Mouse (Mus musculus) gonadal fat pad, adult 2 months (tissue): Measurements from ENCODE around the gene Slc4a4. TPM values are rescaled to one million over a fixed set of nuclear protein-coding genes. Genes with fewer than 3 reads are reported as not detected.

ENCODE experiments used
- DNase-seq: peaks from one replicate; pipeline ENCODE4 v3.0.0-alpha.2; 2012; ENCODE audit warnings: low read depth
- polyA plus RNA-seq: library from polyadenylated mRNA; depleted of rRNA; stranded (reverse); fragments of >200 nt; gene quantifications from 2 replicates; pipeline ENCODE4 v1.2.3, GENCODE M21; 2012

Slc4a4 gene
- polyA plus RNA-seq, 1 experiment = 6.1 TPM

- no peak for DNase-seq
These were observed 30.6 kb downstream of the Slc4a4 start for GRCm38 (mm10) chr5:88917221-88917620.

GRCm38 (mm10) chr5:88917630-88918029 is 31.0 kb downstream of the Slc4a4 start:
- DNase-seq = no peak

- DNase-seq = no peak
These were observed 31.9 kb downstream of the Slc4a4 start for GRCm38 (mm10) chr5:88918538-88918937.

- DNase-seq = no peak
These were observed 39.0 kb downstream of the Slc4a4 start for GRCm38 (mm10) chr5:88925576-88925975.

- no peak for DNase-seq
These were observed 41.7 kb downstream of the Slc4a4 start for GRCm38 (mm10) chr5:88928201-88928916.

GRCm38 (mm10) chr5:88929392-88930094 is 42.9 kb downstream of the Slc4a4 start:
- no peak for DNase-seq

- DNase-seq = no peak
These were observed 43.5 kb downstream of the Slc4a4 start for GRCm38 (mm10) chr5:88930129-88930528.

- DNase-seq = no peak
These were observed 44.0 kb downstream of the Slc4a4 start for GRCm38 (mm10) chr5:88930611-88931010.

- DNase-seq = no peak
These were observed 44.6 kb downstream of the Slc4a4 start for GRCm38 (mm10) chr5:88931176-88931575.

- DNase-seq = no peak
These were observed 46.8 kb downstream of the Slc4a4 start for GRCm38 (mm10) chr5:88933454-88933853.

- DNase-seq = no peak
These were observed 47.3 kb downstream of the Slc4a4 start for GRCm38 (mm10) chr5:88933946-88934345.

- DNase-seq = no peak
These were observed 51.6 kb downstream of the Slc4a4 start for GRCm38 (mm10) chr5:88938208-88938607.

GRCm38 (mm10) chr5:88939151-88939550 is 52.5 kb downstream of the Slc4a4 start:
- DNase-seq = no peak

GRCm38 (mm10) chr5:88939782-88940181 is 53.2 kb downstream of the Slc4a4 start:
- no peak for DNase-seq

- no peak for DNase-seq
These were observed 55.3 kb downstream of the Slc4a4 start for GRCm38 (mm10) chr5:88941905-88942304.

- no peak for DNase-seq
These were observed 59.2 kb downstream of the Slc4a4 start for GRCm38 (mm10) chr5:88945661-88946339.

- no peak for DNase-seq
These were observed 63.7 kb downstream of the Slc4a4 start for GRCm38 (mm10) chr5:88950337-88950736.

- no peak for DNase-seq
These were observed 66.3 kb downstream of the Slc4a4 start for GRCm38 (mm10) chr5:88952757-88953577.

- no peak for DNase-seq
These were observed 71.1 kb downstream of the Slc4a4 start for GRCm38 (mm10) chr5:88957735-88958134.

GRCm38 (mm10) chr5:88958966-88959365 is 72.3 kb downstream of the Slc4a4 start:
- DNase-seq = no peak

- DNase-seq = no peak
These were observed 72.8 kb downstream of the Slc4a4 start for GRCm38 (mm10) chr5:88959412-88959811.
